Mouse (Mus musculus): ENCODE results near the gene AL731706.2.
"Not testable (repeated sequence)": the region's sequence is repeated elsewhere in the genome, so short reads cannot be mapped to it uniquely, and the experiment has no call there.

Gene AL731706.2

GRCm38 (mm10) chr2:136885579-136885978, at the start of gene AL731706.2:
AL731706.2 (minus strand) TSS chr2:136885679.
- DNase-seq (ENCODE audit: extremely low read depth, low read depth, low spot score) = no peak

GRCm38 (mm10) chr2:136921003-136921408, 35.5 kb upstream of the AL731706.2 start:
- DNase-seq (ENCODE audit: extremely low read depth, low read depth, low spot score) = no peak

- DNase-seq (ENCODE audit: extremely low read depth, low read depth, low spot score) = no peak
Observed at GRCm38 (mm10) chr2:136920257-136920993, 34.9 kb upstream of the AL731706.2 start.

- no peak for DNase-seq (ENCODE audit: extremely low read depth, low read depth, low spot score)
Observed at GRCm38 (mm10) chr2:136919433-136919832, 34.0 kb upstream of the AL731706.2 start.

- no peak for DNase-seq (ENCODE audit: extremely low read depth, low read depth, low spot score)
Observed at GRCm38 (mm10) chr2:136914334-136914902, 28.9 kb upstream of the AL731706.2 start.

GRCm38 (mm10) chr2:136913021-136913420, 27.5 kb upstream of the AL731706.2 start:
- no peak for DNase-seq (ENCODE audit: extremely low read depth, low read depth, low spot score)

GRCm38 (mm10) chr2:136911958-136912411, 26.5 kb upstream of the AL731706.2 start:
- DNase-seq (ENCODE audit: extremely low read depth, low read depth, low spot score) = no peak

- DNase-seq (ENCODE audit: extremely low read depth, low read depth, low spot score) = no peak
Observed at GRCm38 (mm10) chr2:136909298-136909697, 23.8 kb upstream of the AL731706.2 start.

- no peak for DNase-seq (ENCODE audit: extremely low read depth, low read depth, low spot score)
Observed at GRCm38 (mm10) chr2:136908596-136908995, 23.1 kb upstream of the AL731706.2 start.

GRCm38 (mm10) chr2:136896131-136896530, 10.7 kb upstream of the AL731706.2 start:
- DNase-seq (ENCODE audit: extremely low read depth, low read depth, low spot score) = no peak

GRCm38 (mm10) chr2:136894494-136894893, 9.0 kb upstream of the AL731706.2 start:
- no peak for DNase-seq (ENCODE audit: extremely low read depth, low read depth, low spot score)

GRCm38 (mm10) chr2:136891951-136892371, 6.5 kb upstream of the AL731706.2 start:
- peak; percentile 85 for DNase-seq (ENCODE audit: extremely low read depth, low read depth, low spot score)

GRCm38 (mm10) chr2:136891068-136891950, 5.8 kb upstream of the AL731706.2 start, which contains the start of the genes Slx4ip, AL731706.1 and Mkks:
Slx4ip (plus strand) TSS chr2:136891218.
AL731706.1 (minus strand) TSS chr2:136891389.
Mkks (minus strand) TSS chr2:136891389.
- peak; percentile 99 for DNase-seq (ENCODE audit: extremely low read depth, low read depth, low spot score)

- DNase-seq (ENCODE audit: extremely low read depth, low read depth, low spot score) = not testable (repeated sequence)
Observed at GRCm38 (mm10) chr2:136890716-136891067, 5.2 kb upstream of the AL731706.2 start.

GRCm38 (mm10) chr2:136886846-136887245, 1.4 kb upstream of the AL731706.2 start:
- DNase-seq (ENCODE audit: extremely low read depth, low read depth, low spot score) = no peak

GRCm38 (mm10) chr2:136854543-136855388, 30.7 kb downstream of the AL731706.2 start:
- DNase-seq (ENCODE audit: extremely low read depth, low read depth, low spot score) = no peak

GRCm38 (mm10) chr2:136850366-136850765, 35.1 kb downstream of the AL731706.2 start:
- DNase-seq (ENCODE audit: extremely low read depth, low read depth, low spot score) = no peak

GRCm38 (mm10) chr2:136837994-136838393, 47.5 kb downstream of the AL731706.2 start:
- no peak for DNase-seq (ENCODE audit: extremely low read depth, low read depth, low spot score)

- DNase-seq (ENCODE audit: extremely low read depth, low read depth, low spot score) = no peak
Observed at GRCm38 (mm10) chr2:136835882-136836281, 49.6 kb downstream of the AL731706.2 start.
